Mouse (Mus musculus) limb, embryonic 10.5 days (tissue): ENCODE measurements at regions not wholly inside any gene's neighbourhood (a gene's known extent, or its start where the extent isn't known, plus 50 kb on each side); places are given as distances from the start of the nearest gene placed in this dataset.
A peak's percentile ranks its signal among the peaks of the same experiment; 100 is the strongest.
"Not testable (repeated sequence)": the region's sequence is repeated elsewhere in the genome, so short reads cannot be mapped to it uniquely, and the experiment has no call there.

Source experiments
- DNase-seq: peaks from one replicate; pipeline ENCODE4 v3.0.0-alpha.2; 2017; ENCODE audit warnings: low spot score
- H3K27ac ChIP-seq: fragments of 300-500 bp; sonication (generic); 2 replicates; pipeline ENCODE4 v1.5.1; 2016; ENCODE audit warnings: mild to moderate bottlenecking
- H3K27me3 ChIP-seq: fragments of 300-500 bp; sonication (generic); 2 replicates; pipeline ENCODE4 v1.6.1; 2016; ENCODE audit warnings: low read depth, mild to moderate bottlenecking; ENCODE audit not compliant: poor library complexity, severe bottlenecking
- H3K36me3 ChIP-seq: fragments of 300-500 bp; sonication (generic); 2 replicates; pipeline ENCODE4 v1.6.1; 2016; ENCODE audit warnings: mild to moderate bottlenecking, moderate library complexity
- H3K4me1 ChIP-seq: fragments of 300-500 bp; sonication (generic); 2 replicates; pipeline ENCODE4 v1.6.1; 2016
- H3K4me3 ChIP-seq: fragments of 300-500 bp; sonication (generic); 2 replicates; pipeline ENCODE4 v1.5.1; 2016; ENCODE audit warnings: mild to moderate bottlenecking, moderate library complexity
- H3K9me3 ChIP-seq: fragments of 300-500 bp; sonication (generic); replicated peaks from 2 replicates; pipeline ENCODE4 v1.6.1; 2016; ENCODE audit warnings: mild to moderate bottlenecking
- WGBS: fragments of 180-500 bp; shearing (Covaris S2); methylation state at CpG from one replicate; pipeline ENCODE4 v1.1.7; 2016; 5-methylcytosine and 5-hydroxymethylcytosine counted together

GRCm38 (mm10) chr6:3319378-3319777 is 80.0 kb downstream of the Samd9l start:
- 85% methylated on average over 4 of the region's 4 CpGs for WGBS
- Histone ChIP-seq H3K9me3 (no peaks in the 10 kb centered on the region), H3K36me3 (no peaks in the 10 kb centered on the region), H3K27me3 (no peaks in the 10 kb centered on the region), H3K4me1 (no peaks in the 10 kb centered on the region), H3K27ac (no peak overlapping the region), H3K4me3 (no peak overlapping the region)
- no peak for DNase-seq

DNA sequence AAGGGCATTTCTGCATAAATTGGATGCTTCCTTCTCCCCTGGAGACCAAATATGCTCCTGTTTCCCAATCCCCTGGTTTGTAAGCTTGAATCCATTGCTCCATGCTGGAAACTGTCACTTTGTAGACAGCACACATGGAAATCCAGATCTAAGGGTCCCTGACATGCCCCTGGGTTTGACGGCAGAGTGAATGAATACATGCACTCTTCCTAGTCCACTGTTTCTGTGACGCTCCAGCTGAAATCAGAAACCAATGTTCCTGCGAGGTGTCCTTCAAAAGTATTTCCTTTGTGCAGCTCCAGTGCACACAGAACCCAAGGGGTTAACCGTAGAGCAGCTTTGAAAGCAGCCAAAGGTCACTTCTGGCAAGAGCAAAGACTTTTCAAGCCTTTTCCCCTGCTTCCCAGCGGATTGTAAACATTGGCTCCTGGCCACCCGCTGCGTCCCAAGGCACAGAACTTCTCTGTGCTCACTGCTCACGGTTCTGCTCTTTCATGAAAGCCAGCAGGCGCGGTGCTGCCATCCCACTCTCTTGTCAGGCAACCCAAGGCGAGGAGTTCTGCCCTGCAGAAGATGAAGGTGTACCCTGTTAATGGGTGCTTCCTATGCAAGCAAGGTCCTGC is 91.7 kb downstream of the Samd9l start:
- H3K4me3 ChIP-seq: peak overlapping the region; percentile 21; the same call in 1 of the 2 replicates
- not testable (repeated sequence) for H3K36me3 ChIP-seq, H3K9me3 ChIP-seq, H3K27me3 ChIP-seq
- peak; percentile 67 for DNase-seq
- H3K4me1 ChIP-seq: peaks cover 28% of the 10 kb centered on the region
- H3K27ac ChIP-seq: peak overlapping the region; percentile 75
- WGBS: 2% methylated on average over 11 of the region's 11 CpGs

GRCm38 (mm10) chr6:3304881-3305620 is 94.3 kb downstream of the Samd9l start:
- WGBS: 60% methylated on average over 10 of the region's 10 CpGs
- not testable (repeated sequence) for H3K27me3 ChIP-seq, H3K9me3 ChIP-seq, H3K4me3 ChIP-seq, H3K36me3 ChIP-seq
- peak overlapping the region; percentile 44; the same call in 1 of the 2 replicates for H3K27ac ChIP-seq
- peaks cover 28% of the 10 kb centered on the region for H3K4me1 ChIP-seq
- DNase-seq: peak; percentile 31

DNA sequence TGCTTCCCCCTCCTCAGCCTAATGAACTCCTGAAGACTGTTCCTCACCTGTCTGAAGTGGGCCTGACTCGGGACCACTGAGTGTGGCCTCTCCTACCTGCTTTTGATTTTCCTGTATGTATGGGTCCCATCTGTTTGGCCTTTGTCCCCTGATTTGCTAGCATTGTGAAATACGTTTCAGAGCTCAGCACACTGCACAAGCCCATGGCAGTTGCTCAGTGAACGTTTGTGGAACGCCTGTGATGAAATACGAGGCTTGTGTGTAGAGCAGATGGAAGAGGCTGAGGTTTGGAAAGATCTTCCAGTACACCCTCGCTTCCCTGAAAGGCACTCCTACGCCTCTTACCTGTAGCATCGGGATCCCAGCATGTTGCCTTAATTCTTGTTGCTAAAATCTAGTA is 106.1 kb downstream of the Samd9l start:
- not testable (repeated sequence) for H3K27ac ChIP-seq, H3K4me3 ChIP-seq, H3K27me3 ChIP-seq, DNase-seq, H3K9me3 ChIP-seq, H3K36me3 ChIP-seq, H3K4me1 ChIP-seq
- WGBS: 83% methylated on average over 8 of the region's 8 CpGs

GRCm38 (mm10) chr6:3291983-3292382 is 107.4 kb downstream of the Samd9l start:
- WGBS: 95% methylated on average over 6 of the region's 6 CpGs
- not testable (repeated sequence) for DNase-seq, H3K9me3 ChIP-seq, H3K27me3 ChIP-seq, H3K4me3 ChIP-seq, H3K27ac ChIP-seq, H3K4me1 ChIP-seq, H3K36me3 ChIP-seq

DNA sequence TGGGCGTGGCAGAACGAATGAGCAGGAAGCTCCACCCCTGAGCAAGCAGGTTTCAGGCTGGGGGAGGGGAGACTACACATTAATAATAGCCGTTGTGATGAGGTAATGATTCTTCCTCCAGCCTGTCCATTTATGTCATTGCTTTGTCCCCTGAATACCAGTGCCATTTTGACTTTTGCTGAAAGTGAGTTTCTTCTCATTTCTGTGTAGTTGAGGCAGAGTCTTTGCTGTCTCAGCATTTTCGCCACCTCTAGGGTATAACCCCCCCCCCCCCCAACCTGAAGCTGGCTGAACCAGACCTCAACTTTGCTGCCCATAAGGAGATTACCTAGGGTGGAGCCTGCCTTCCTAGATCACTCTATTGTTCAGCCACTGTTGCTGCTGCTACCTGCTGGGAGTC is 130.6 kb downstream of the Samd9l start:
- not testable (repeated sequence) for H3K27ac ChIP-seq, H3K36me3 ChIP-seq, H3K27me3 ChIP-seq, H3K4me3 ChIP-seq, H3K4me1 ChIP-seq, H3K9me3 ChIP-seq, DNase-seq
- WGBS: 75% methylated on average over 4 of the region's 4 CpGs

DNA sequence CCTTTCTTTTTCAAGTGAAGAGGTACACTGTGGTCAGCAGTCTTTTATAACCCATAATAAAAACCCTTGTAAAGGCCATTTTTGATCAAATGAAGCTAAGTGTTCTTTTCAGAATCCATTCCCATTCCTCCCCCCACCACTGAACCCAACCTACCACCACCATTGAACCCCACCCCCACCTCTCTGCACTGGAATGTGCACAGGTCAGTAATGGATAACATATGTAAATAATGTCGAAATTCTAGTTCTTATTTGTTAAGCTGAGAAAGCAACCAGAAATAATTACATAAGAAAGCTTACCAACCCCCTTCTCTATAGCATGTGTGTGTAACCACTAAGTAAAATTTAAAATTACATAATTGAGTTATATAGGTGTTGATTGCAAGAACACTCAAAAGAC is 133.9 kb downstream of the Samd9l start:
- H3K27me3 ChIP-seq, H3K4me3 ChIP-seq, H3K36me3 ChIP-seq, H3K27ac ChIP-seq, DNase-seq, H3K9me3 ChIP-seq, H3K4me1 ChIP-seq: not testable (repeated sequence)
- 58% methylated on average over 1 of the region's 1 CpGs for WGBS
